Mouse (Mus musculus) thymus, adult 2 months (tissue): ENCODE data around the gene Nceh1.

Source experiments
- CTCF ChIP-seq: fragments of 200-500 bp; IDR thresholded peaks from 2 replicates; pipeline ENCODE4 v1.5.1; 2012; ENCODE audit warnings: mild to moderate bottlenecking, control low read depth, low read length, moderate library complexity, borderline replicate concordance; ENCODE audit not compliant: control insufficient read depth, poor library complexity, insufficient read depth; ENCODE audit errors: extremely low read depth
- POLR2A ChIP-seq: fragments of 200-500 bp; IDR thresholded peaks from 2 replicates; pipeline ENCODE4 v1.6.1; 2012; ENCODE audit warnings: mild to moderate bottlenecking, low read length, control low read depth, moderate library complexity; ENCODE audit not compliant: control insufficient read depth, poor library complexity, insufficient read depth; ENCODE audit errors: extremely low read depth

DNA sequence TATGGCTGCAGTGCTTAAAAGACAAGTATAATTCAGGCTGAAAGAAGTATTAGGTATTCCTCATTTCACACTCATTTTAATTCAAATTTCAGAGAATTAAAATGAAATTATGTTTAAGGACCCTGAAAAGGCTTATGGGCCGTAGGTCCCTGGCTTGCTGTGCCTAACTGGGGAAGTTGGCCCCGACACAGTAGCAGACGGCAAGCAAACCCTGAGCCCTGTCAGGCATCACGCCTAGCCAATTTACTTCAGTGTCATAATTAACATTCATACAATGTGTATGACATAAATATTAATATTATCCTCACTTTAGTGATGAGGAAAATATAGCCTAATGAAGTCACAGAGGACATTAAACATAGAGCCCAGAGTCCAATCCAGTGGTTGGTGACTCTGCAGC, 117.7 kb downstream of the Nceh1 start:
- TF ChIP-seq POLR2A (no peak), CTCF (no peak)
